Mouse (Mus musculus) spleen, adult 18-20 months (tissue): ENCODE measurements around the gene Aebp1.

Experiments
- DNase-seq, 2 experiments: peaks; one replicate each; pipeline ENCODE4 v3.0.0; 2022; ENCODE audit warnings: mixed read lengths in 2 of 2

The Aebp1 gene

DNA sequence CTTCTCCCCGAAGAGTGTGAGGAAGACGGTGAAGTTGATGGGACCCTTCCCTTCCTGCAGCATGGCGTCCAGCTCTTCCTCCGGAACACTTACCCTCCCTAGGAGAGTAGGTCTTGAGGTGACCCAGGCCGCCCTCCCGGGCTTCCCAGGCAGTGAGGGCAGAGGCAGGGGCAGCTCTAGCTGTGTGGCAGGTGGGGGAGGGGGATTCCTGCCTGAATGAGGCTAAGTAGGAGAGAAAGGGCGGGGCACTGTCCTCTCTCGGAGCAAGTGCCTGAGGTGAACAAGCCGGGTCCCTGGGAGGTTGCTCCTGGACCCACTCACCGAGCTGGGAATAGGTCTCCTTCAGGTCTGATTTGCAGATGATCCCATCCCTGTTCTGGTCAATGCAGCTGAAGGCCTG, 36.1 kb downstream of the Aebp1 start:
- DNase-seq, result no peak

DNA sequence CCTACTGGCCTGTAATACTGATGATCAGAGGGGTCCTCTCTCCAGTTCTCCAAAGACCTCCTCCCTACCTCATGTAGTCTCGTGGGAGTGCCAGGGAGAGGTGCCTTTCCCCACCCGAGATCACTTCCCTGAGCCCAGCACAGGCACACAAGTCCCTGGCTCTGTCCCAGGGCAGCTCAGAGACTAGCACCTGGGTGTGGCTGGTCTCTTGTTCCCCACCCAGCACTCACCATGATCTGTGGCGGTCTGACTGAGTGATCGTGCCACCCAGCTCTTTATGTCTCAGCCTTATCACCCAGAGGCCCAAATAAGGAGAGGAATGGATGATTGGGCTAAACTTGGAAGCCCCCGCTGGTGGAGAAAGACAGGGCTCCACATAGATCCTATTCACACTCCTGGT, 36.8 kb downstream of the Aebp1 start, which contains the start of gene Myl7:
Myl7 (minus strand) TSS at position 252 of the 400 bp plus-strand sequence.
- no peak for DNase-seq

DNA sequence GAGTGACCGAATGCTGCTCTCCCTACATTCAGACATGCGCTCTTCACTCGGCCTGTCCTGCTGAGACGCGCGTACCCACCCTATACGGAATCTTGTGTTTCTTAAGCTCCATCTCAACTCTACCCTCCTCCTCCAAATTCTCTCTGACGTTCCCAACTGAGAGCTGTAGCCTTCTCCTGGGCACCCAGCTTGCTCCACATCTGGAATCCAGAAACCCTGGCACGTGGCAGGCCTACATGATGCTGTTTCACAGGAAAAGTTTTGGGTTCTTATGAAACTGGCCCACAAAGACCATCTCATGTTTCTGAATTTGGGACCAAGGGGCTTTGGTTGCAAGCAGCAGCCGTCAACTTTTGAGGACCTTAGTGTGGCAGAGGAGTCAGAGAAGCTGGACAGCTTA, 37.5 kb downstream of the Aebp1 start:
- DNase-seq, result no peak

DNA sequence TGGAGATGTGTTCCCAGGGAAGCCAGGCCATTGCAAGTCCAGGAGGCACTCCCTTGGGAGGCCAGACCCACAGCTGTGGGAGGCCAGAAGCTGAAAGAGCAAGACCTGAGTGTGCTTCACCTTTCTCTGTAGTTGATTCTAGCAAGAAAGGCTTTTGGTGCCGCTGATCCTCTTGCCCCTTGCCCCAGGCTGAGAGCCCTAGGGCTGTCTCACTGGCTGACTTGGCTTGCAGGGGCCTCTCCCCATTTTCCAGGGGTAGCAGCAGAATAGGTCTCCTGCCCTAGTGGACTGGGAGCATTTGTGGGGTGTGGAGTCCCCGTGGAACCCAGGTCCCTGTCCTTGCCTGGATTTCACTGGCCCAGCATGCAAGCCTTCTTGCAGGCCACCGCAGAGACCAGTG, 39.6 kb downstream of the Aebp1 start:
- no peak for DNase-seq

DNA sequence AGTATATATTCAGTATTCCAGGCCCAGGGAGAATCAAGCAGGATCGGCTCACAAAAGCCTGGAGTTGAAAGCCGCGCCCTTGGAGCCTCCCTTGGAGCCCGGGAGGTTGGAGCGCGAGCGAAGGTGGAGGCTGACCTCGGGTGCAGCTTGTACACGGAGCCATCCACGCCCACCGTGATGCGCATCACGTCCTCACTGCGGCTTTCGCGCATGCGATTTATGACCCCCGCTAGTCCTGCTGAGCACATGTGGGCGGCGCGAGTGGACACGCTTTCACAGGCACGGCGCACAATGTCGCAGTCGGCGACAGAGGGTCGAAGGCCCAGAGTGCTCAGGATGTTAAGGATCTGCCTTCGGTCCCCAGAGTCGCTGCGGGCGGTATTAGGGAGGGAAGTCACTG, 40.2 kb downstream of the Aebp1 start:
- DNase-seq, result no peak

DNA sequence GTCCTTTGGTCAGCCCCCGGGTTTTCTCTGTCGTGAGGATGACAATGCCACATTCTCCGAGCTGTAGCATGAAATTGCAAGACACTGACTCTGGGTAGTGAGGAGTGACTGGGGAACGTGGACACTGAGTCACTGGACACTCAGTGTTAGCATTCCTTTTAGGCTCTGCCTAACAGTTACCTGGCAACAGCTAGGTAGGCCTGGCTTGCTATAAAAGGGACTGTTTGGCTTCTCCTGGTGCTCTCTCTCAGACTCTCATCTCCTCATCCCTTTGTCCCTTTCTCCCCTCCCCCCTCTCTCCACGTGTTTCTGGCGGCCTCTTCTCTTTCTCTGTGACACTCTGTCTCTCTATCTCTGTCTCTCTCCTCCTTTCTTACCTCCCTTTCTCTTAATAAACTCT, 40.6 kb downstream of the Aebp1 start:
- DNase-seq, result no peak

DNA sequence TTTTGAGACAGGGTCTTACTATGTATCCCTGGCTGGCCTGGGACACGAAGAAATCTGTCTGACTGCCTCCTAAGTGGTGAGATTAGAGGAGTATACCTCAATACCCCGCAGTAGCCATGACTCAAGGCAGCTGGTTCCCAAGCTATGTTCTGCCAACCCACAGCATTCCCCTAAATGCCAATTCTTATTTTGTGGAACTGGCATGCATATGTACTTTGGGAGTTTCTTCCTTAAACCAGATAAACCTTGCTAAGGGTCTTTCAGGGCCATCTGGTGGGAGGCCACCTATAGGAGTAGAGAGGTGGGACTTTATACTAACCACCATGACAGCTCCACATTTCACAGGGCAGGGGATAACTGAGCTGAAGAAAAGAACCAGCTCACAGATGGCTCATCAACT, 42.1 kb downstream of the Aebp1 start:
- no peak for DNase-seq

DNA sequence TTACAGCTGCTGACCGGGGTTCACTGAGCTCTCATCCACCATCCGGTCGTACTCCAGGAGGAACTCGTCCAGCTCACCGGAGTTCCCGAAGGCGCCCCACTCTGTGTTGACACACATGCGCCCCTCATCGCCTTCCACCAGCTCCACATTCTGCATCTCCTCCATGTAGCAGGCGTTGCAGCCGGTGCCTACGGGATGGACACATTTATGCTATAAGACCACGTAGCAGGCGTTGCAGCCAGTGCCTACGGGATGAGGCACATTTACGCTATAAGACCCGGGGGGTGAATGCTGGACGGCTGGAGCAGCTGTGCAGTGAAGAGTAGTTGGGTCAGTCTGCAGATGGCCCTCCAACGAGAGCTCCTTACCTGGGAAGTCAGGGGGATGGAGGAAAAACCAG, 42.6 kb downstream of the Aebp1 start:
- no peak for DNase-seq

DNA sequence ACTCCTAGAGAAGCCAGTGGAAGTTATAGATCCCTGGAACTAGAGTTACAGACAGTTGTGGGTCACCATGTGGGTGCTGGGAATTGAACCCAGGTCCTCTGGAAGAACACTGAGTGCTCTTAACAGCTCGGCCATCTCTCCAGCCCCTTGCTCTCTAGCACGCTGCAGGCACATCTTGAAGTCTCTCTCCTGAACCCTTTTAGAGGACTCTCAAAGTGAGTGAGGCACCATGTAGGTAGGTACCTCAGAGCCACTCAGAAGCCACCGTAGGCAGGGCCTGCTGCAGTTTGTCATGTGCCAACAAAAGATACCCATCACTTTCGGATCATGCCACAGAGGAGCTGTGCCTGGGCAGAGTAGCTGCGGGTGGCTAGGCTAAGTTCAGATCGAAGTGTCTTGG, 43.1 kb downstream of the Aebp1 start:
- DNase-seq, result no peak

DNA sequence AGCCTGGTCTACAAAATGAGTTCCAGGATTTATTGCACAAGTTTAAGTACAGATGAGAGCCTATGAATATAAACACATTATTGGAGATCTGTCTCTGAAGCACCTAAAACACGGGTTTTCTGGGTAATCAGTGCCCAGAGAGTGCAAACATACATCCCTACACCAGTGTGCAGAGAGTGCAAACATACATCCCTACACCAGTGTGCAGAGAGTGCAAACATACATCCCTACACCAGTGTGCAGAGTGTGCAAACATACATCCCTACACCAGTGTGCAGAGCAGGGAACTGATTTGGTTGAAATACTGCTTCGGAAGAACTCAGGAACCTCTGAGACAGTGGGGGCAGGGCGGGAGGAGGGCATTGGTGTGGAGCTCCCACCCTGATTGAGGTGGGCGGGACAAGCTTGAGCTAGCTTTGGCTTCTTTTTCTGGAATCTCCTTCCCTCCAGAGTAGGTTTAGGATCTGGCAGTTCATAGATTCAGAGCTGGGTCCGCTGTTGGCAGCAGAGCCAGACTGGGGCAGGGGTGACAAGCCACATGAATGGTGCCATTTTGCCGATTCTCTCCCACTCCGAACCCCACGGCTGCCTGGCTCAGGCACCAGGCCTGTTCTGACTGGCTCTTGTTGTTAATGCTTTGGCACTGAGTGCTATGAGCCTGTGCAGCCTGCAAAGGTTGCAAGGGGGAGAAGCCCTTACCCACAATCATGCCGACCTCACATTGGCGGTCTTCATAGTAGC, 44.2 kb downstream of the Aebp1 start:
- no peak for DNase-seq

DNA sequence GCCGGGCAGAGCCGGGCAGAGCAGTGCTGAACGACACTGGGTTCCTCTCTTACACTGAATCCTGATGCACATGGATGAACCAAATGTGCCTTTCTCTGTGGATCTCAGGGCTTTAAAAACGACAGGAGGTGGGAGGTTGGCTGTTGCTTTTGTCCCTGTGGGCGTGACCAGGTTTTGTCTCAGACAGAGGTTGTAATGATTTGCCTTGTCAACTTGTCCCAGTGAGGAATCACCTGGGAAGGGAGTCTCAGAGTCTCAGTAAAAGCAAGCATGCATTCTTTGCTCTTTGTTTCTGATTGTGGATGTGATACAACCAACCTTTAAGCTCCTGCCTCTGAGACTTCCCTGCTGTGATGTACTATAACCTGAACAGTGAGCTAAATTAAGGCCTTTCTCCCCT, 45.3 kb downstream of the Aebp1 start:
- DNase-seq, result no peak

DNA sequence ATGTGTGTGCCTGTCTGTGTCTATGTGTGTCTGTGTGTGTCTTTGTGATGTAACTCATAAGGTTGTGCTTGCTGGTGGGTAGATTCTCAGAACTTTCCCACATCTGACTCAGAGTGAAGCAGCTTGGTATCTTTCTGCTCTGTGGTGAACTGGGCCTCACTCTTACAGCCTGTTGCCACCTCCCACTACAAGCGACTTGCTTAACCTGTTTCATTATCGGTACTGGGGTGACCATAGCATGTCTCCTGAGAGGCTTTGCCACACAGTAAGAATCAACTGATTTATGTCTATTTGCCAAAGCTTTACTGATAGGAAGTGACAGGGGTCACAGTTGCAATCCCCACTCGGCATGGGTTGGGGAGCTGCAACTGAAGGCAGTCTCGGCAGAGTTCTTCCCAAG, 46.9 kb downstream of the Aebp1 start:
- DNase-seq, result no peak

DNA sequence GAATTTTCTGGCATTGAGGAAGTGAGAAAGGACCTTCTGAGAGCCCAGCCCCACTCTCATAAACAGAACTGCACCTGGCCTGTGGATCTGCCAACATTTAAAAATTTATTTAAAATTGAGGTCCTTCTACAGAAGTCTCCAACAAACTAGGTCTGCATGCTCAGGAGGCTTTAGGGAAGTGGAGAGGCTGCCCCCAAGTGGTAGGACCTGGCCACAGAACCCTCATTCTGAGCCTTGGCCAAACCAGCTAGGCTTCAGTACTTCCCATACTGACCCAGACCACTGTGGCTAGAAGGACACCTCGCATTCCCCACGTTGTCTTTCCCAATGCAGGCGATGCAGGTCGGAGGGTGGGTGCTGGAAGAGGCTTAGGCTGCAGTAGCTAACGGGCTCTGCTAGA, 50.9 kb downstream of the Aebp1 start:
- DNase-seq, result peak in 1 of 2 experiments; percentile 50

DNA sequence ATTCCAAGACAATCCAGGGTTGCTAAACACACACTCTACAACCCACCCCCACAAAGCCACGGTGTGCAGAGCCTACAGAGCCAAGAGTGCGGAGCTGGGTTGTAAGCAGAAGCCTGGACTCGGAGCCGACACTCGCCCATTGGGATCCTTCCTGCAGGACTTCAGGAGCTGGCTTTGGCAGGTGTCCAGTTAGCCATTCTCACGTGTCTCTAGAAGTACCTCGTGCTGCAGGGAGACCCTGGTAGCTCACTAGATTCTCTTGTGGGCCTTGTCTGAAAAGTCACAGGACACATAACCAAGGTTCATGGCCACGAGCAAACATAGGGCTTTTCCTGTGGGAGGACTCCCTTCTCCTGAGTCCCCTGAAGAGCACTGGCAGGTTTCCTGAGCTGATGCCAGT, 51.5 kb downstream of the Aebp1 start:
- DNase-seq, result no peak

DNA sequence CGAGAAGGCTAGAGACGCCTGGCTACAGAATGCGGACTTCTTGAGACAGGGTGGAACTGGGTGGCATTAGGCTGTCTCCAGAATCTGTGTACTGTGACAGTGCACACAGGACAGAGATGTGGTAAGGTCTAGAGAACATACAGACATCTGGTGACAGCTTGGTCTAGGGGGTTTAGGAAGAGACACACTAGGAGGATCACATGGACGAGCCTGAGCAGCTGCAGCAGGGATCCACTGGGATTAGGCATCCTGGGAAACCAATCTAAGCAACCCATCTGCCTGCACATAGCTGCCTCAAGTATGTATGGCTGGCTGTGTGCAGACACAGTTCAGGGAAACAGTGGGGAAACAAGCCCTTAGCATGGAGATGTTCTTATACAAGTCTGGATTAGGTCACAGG, 52.2 kb downstream of the Aebp1 start:
- no peak for DNase-seq

DNA sequence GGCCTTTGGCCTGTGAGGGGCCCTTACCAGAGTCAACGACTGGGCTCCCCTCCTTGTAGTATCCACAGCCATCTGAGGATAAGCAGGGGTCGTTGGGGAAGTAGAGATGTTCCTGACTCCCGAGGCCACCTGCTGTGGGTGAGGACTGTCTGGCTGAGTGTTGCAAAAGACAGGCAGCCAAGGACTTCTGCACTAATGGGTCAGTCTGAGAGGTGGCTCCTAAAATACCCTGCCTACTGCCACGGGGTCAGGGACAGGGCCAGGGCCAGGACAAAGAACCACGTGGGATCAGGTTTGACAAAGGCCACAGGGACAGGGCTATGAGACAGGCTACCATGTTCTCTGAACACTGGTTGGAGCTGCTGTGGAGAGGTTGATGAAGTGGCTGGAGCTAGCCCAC, 53.2 kb downstream of the Aebp1 start:
- DNase-seq, result no peak

DNA sequence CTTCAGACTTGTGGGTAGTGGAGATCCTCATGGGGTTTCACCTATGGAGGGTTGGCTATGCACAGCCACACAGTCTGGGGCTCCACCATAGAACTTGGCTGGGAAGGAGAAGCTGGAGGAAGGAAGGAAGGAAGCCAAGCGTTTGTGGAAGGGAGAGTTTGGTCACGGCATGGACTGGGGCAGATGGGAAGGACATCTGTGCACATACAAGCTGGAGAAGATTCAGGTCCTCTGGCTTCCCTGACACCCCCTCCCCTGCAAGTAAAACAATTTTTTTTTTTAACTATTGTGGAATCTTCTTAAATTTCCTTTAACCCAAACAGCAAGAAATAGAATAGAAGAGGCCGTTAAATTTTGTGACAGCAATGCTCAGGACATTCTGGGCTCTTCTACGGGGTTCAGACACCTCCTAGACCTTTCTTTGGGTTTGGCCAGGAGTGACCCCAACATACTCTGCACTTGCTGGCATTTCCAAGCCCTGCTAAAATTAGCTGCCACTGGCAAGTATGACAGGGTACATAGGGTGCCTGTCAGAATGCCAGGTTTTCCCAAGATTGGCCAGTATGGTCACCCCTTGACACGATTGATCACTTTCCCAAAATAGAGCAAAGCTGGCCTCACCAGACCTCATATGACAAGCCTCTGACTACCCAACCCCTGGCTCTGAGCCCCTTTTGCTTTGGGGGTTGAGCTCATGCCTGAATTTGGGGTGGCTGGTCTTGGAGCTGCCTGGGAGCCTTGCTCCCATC, 53.9 kb downstream of the Aebp1 start:
- DNase-seq, result no peak

DNA sequence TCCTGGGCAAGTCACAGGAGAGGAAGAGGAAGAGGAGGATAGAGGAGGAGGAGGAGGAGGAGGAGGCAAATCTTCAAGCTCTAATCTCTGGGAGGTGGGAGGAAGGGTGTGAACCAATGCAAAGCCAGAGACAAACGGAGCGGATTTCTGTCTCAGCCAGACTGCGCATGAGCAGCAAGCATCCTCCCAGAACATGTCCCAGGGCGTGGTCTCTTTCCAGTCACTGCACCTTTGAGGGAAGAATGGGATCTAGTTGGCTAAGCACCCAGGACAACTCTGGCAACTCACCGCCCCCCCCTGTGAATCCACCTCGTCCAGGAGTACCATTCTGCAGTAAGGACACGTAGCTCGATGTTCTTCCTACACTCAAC, 54.4 kb downstream of the Aebp1 start:
- no peak for DNase-seq

DNA sequence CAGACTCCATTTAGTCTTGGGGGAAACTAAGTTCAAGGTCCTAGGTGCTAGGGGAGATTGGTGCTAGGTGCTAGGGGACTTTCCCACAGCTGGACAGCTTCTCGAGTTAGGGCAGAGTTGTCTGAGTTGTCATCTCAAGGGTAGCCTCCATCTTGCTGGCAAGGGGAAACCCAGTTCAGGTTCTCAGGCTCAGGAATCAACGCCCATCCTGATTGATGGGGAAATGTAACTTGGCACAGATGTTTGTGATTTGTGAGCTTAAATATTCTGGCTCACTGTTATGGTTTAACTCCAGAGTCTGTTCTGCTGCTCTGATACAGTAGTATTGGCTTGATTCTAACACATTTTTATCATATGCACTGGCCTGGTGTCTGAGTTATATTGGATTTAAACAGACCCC, 56.4 kb downstream of the Aebp1 start:
- no peak for DNase-seq

DNA sequence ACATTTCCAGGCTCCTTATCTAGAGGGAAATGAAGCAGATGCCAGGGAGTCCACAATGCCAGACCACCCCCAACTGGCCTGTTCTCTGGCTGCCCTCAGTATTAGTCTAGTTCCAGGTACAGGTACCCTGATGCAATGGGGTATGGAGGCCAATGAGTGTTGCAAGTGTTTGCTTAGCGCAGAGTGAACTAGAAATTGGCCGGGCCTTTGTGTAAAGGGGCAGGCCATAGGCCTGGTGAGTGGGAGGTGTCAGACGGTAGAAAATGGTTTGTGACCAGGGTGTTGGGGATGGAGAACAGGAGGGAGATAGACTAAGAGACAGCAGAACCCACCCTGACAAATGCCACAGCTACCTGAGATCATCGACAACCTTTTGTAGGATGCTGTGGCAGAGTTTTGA, 57.9 kb downstream of the Aebp1 start:
- DNase-seq, result no peak

DNA sequence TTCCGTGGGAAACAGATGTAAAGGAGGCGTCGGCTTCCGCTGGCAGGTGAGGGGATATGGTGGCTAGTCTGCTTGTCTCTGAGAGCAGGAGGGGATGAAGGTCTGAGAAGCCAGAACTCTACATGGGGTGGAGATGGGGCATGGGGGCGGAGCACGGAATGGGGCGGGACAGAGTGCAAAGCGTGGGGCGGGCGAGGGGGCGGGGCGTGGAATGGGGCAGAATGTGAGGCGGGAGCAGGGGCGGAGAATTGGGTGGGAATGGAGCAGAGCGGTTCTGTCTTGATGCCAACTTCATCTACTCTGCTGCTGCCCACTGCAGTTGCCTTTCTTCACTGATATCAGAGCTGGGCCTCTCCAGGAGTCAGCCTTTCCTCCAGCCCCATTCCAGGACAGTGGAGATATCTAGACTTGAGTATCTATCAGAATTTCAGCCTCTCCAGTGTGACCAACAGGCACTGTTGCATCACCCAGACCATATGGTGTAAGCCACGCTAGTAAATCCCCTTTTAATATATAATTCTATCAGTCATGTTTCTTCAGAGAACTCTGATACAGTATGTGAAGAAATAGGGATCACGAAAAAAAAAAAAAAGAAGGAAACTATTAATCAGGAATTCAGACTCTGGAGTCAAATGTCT, 58.7 kb downstream of the Aebp1 start:
- DNase-seq, result no peak
